Mouse (Mus musculus): Measurements from ENCODE around the gene Olfr1197. TPM values are rescaled to one million over a fixed set of nuclear protein-coding genes. Genes with fewer than 3 reads are reported as not detected.

The Olfr1197 gene
- total RNA-seq (2021), result not detected
- long read RNA-seq, experiment 1, result 0 reads
- long read RNA-seq, experiment 2, result 0 reads

DNA sequence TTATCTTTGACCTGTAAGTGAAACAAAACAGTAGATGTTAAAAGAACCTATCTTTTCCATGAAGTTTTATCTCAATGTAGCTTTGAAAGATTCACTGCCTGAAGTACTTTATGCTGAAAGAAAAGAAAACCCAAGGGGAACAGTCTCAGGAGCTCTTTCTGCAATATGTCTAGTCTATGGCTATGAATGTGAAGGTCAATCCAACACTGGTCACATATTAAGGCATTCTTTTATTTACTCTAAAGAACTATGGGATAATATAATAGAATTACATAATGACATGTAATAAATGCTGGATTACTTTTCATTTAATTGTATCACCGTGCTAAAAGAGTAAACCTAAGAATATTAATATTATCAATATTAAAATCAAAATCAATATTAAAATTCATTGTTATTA, at the start of gene Olfr1197:
Olfr1197 (minus strand) TSS at position 101 of the 400 bp plus-strand sequence.
- no peak for DNase-seq (ENCODE audit: low spot score in 2 of 2)

DNA sequence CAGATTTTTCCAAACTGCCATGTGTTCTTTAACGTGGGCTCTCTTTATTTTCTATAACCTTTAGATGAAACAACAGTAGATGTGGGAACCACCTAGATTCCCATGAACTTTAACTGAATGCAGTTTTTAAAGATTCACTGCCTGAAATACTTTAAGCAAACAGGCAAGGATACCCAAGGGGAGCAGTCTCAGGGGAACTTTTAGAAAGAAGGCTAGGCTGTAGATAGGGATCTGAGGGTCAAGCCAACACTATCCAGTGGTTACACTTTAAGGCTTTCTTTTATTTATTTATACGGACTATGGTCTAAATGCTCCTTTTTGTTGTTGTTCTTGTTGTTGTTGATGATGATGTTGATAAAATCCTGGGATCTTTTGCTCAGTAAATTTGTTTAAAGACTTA, 38.2 kb upstream of the Olfr1197 start, which contains the start of gene Olfr1200:
Olfr1200 (minus strand) TSS at position 101 of the 400 bp plus-strand sequence.
- no peak for DNase-seq (ENCODE audit: low spot score in 2 of 2)

- DNase-seq (ENCODE audit: low spot score in 2 of 2), result no peak
These were observed 28.2 kb upstream of the Olfr1197 start, which contains the start of gene Olfr1199 for GRCm38 (mm10) chr2:88760369-88760768. Gene Olfr1199, minus strand, starts transcription at chr2:88760469.

GRCm38 (mm10) chr2:88751270-88751669, 19.1 kb upstream of the Olfr1197 start, which contains the start of gene Olfr1198:
Gene Olfr1198, minus strand, starts transcription at chr2:88751370.
- no peak for DNase-seq (ENCODE audit: low spot score in 2 of 2)

GRCm38 (mm10) chr2:88743379-88743778, 11.2 kb upstream of the Olfr1197 start:
- no peak for DNase-seq (ENCODE audit: low spot score in 2 of 2)

GRCm38 (mm10) chr2:88704497-88704896, 27.7 kb downstream of the Olfr1197 start, which contains the start of gene Olfr1196:
Gene Olfr1196, minus strand, starts transcription at chr2:88704597.
- no peak for DNase-seq (ENCODE audit: low spot score in 2 of 2)

GRCm38 (mm10) chr2:88689087-88689486, 43.1 kb downstream of the Olfr1197 start, which contains the start of gene Olfr1195:
Gene Olfr1195, minus strand, starts transcription at chr2:88689187.
- DNase-seq (ENCODE audit: low spot score in 2 of 2), result no peak

Other genes with a start within 250 kb of the Olfr1197 start
- gene Olfr1184, start 248.8 kb downstream of the Olfr1197 start, total RNA-seq (2021), result not detected
- not detected for gene Olfr1185-ps1, start 239.0 kb downstream of the Olfr1197 start, total RNA-seq (2021)
- not detected for gene Olfr1186, start 213.8 kb downstream of the Olfr1197 start, total RNA-seq (2021)
- not detected for gene Olfr1188, start 175.4 kb downstream of the Olfr1197 start, total RNA-seq (2021)
- gene Olfr1189, start 145.9 kb downstream of the Olfr1197 start, total RNA-seq (2021), result not detected
- not detected for gene Olfr1191-ps1, start 91.8 kb downstream of the Olfr1197 start, total RNA-seq (2021)
- not detected for gene Olfr1192-ps1, start 83.9 kb downstream of the Olfr1197 start, total RNA-seq (2021)
- gene Olfr1193, start 56.7 kb downstream of the Olfr1197 start, total RNA-seq (2021), result not detected
- gene Olfr1195, start 43.2 kb downstream of the Olfr1197 start, total RNA-seq (2021), result not detected
- not detected for gene Olfr1196, start 27.8 kb downstream of the Olfr1197 start, total RNA-seq (2021)
- not detected for gene Olfr1198, start 19.0 kb upstream of the Olfr1197 start, total RNA-seq (2021)
- not detected for gene Olfr1199, start 28.1 kb upstream of the Olfr1197 start, total RNA-seq (2021)
- not detected for gene Olfr1200, start 38.1 kb upstream of the Olfr1197 start, total RNA-seq (2021)
- gene Olfr1201, start 60.7 kb upstream of the Olfr1197 start, total RNA-seq (2021), result not detected
- not detected for gene Olfr1202, start 82.1 kb upstream of the Olfr1197 start, total RNA-seq (2021)
- not detected for gene Olfr1205, start 97.4 kb upstream of the Olfr1197 start, total RNA-seq (2021)
- not detected for gene Olfr1204, start 116.9 kb upstream of the Olfr1197 start, total RNA-seq (2021)
- gene Olfr1206, start 130.9 kb upstream of the Olfr1197 start, total RNA-seq (2021), result not detected
- not detected for gene Olfr1208, start 169.9 kb upstream of the Olfr1197 start, total RNA-seq (2021)
- gene Olfr1209, start 182.8 kb upstream of the Olfr1197 start, total RNA-seq (2021), result not detected
- not detected for gene Olfr1211, start 205.7 kb upstream of the Olfr1197 start, total RNA-seq (2021)
- not detected for gene Olfr1212, start 221.6 kb upstream of the Olfr1197 start, total RNA-seq (2021)
- gene Gm13762, start 247.9 kb upstream of the Olfr1197 start, total RNA-seq (2021), result not detected

Data from adrenal gland, adult 18-20 months (tissue).